Mouse (Mus musculus): ENCODE measurements around the gene Fhl4. TPM values are rescaled to one million over a fixed set of nuclear protein-coding genes. Genes with fewer than 3 reads are reported as not detected.

Gene Fhl4
- polyA plus RNA-seq, 1 experiment from 2014 or later = 0.10 TPM

DNA sequence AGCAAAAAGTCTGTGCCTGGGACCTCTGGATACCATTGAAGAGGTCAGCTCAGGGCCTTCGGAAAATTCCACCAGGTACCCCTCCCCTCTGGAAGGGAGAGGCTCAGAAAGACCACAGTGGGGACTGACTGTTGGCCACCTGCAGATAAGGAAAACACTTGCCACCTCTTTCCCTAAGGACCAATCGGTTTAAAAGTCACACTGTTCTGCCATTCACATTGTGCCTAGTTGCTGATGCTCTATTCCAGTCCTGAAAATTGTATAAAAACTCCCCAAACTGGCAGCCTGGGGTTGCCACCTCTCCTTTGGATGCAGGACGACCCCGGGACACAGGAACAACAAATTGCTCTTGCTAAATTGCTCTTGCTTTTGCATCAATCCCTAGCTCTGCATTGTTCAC is 49.8 kb downstream of the Fhl4 start:
- Histone ChIP-seq H3K27ac (no peak overlapping the region), H3K4me3 (ENCODE audit: inconsistent target) (no peak overlapping the region), H3K79me2 (ENCODE audit: inconsistent target) (no peaks in the 10 kb centered on the region), H3K36me3 (ENCODE audit: inconsistent target) (no peaks in the 10 kb centered on the region)
- WGBS (ENCODE audit: missing documents) = 48% methylated on average over 4 of the region's 4 CpGs

DNA sequence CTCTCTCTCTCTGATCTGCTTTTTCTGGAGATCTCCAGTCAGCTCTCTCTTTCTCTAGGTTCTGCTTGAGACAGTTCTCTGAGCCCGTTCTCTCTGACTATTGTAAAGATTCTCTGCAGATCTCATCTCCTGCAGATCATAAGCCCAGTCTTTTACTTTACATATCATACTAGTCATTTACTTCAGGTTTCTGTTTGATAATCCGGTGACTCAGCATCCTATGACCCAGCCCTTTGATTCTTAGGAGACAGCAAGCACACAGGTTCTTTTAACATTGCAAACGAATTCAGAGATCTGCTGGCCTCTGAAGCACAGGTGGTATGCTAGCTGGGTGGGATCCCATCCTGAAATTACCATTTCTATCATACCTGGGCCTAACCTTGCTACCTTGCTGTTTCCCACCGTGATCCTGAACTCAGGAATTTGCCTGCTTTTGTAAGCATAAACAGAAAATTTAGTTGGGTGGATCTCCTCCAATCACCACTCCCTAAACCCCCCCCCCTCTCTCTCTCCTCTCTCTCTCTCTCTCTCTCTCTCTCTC is 51.6 kb downstream of the Fhl4 start:
- WGBS (ENCODE audit: missing documents) = 46% methylated on average over 4 of the region's 4 CpGs
- Histone ChIP-seq H3K36me3 (ENCODE audit: inconsistent target) (no peaks in the 10 kb centered on the region), H3K4me3 (ENCODE audit: inconsistent target) (no peak overlapping the region), H3K27ac (no peak overlapping the region), H3K79me2 (ENCODE audit: inconsistent target) (no peaks in the 10 kb centered on the region)

DNA sequence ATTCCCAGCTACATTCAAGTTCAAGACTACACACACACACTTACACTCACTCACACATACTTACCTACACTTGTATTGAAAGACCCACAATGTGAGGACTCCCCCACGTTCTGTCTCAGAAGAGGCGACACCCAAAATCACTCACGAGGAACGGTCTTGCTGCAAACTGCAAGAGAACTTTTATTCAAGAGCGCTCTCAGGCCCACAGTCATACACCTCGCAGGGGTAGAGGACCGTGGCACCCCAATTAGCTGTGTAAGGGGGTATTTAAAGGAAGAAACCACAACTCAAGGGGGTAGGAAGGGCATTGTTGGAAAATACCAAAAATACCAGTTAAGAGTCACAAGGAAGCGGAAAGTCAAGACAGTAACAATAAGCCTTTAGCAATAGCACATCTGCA is 54.3 kb downstream of the Fhl4 start:
- H3K36me3 ChIP-seq (ENCODE audit: inconsistent target) = no peaks in the 10 kb centered on the region
- 95% methylated on average over 8 of the region's 8 CpGs for WGBS (ENCODE audit: missing documents)
- no peak overlapping the region for H3K4me3 ChIP-seq (ENCODE audit: inconsistent target)
- H3K79me2 ChIP-seq (ENCODE audit: inconsistent target) = no peaks in the 10 kb centered on the region
- H3K27ac ChIP-seq = no peak overlapping the region

DNA sequence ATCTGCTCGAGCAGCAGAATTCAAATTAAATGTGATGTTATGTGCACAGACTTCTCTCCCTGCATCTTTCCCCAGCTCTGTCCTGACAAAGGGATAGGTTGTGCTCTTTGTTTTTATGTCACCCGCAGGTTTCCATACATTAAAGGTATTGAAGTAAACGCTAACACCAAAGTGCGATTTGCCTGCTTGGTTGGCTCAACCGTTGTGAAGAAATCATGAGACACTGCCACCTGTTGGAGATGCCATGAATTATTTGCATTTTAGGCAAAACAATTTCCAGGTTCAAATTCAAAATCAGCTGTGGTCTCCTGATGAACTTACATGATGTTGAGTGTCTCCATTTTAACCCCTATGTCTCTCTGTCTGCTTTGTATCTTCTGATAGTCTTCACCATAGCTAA is 55.7 kb downstream of the Fhl4 start:
- 35% methylated on average over 5 of the region's 5 CpGs for WGBS (ENCODE audit: missing documents)

More for the DNA sequence above, 55.7 kb downstream of the Fhl4 start:
- H3K4me3 ChIP-seq (ENCODE audit: inconsistent target) = no peak overlapping the region
- H3K36me3 ChIP-seq (ENCODE audit: inconsistent target) = no peaks in the 10 kb centered on the region
- H3K79me2 ChIP-seq (ENCODE audit: inconsistent target) = no peaks in the 10 kb centered on the region
- no peak overlapping the region for H3K27ac ChIP-seq

Other genes starting within 250 kb of the Fhl4 start
- gene Ric8b, start 184.9 kb downstream of the Fhl4 start, polyA plus RNA-seq (2018) = 6.9 to 8.5 TPM (median 7.7 TPM) in 3 replicates
- 2.7 to 4.4 TPM (median 4.3 TPM) in 3 replicates for gene Tmem263, start 132 bp upstream of the Fhl4 start, polyA plus RNA-seq (2018)
- not detected in 3 replicates for gene Mterf2, start 25.5 kb upstream of the Fhl4 start, polyA plus RNA-seq (2018)
- 3.4 to 5.7 TPM (median 3.9 TPM) in 3 replicates for gene Cry1, start 82.6 kb upstream of the Fhl4 start, polyA plus RNA-seq (2018)